Mouse (Mus musculus) testis, postnatal 10 days (tissue): ENCODE measurements around the gene Serp2.

Source experiments
- DNase-seq: peaks from one replicate; pipeline ENCODE4 v3.0.0; 2021; ENCODE audit warnings: low spot score

Gene Serp2

GRCm38 (mm10) chr14:76527030-76527719 is 29.5 kb downstream of the Serp2 start:
- no peak for DNase-seq

GRCm38 (mm10) chr14:76526467-76526866 is 30.2 kb downstream of the Serp2 start:
- no peak for DNase-seq

- no peak for DNase-seq
These were observed 33.3 kb downstream of the Serp2 start for GRCm38 (mm10) chr14:76523344-76523743.

GRCm38 (mm10) chr14:76521308-76521707 is 35.4 kb downstream of the Serp2 start:
- DNase-seq: no peak

- no peak for DNase-seq
These were observed 36.1 kb downstream of the Serp2 start for GRCm38 (mm10) chr14:76520606-76521005.

GRCm38 (mm10) chr14:76518217-76518616 is 38.5 kb downstream of the Serp2 start:
- no peak for DNase-seq

- DNase-seq: no peak
These were observed 41.1 kb downstream of the Serp2 start for GRCm38 (mm10) chr14:76515620-76516019.

- no peak for DNase-seq
These were observed 42.6 kb downstream of the Serp2 start for GRCm38 (mm10) chr14:76514050-76514585.

GRCm38 (mm10) chr14:76513395-76514049 is 43.2 kb downstream of the Serp2 start:
- DNase-seq: no peak

- no peak for DNase-seq
These were observed 44.7 kb downstream of the Serp2 start for GRCm38 (mm10) chr14:76511971-76512370.

GRCm38 (mm10) chr14:76508701-76509100 is 48.0 kb downstream of the Serp2 start:
- no peak for DNase-seq

- DNase-seq: no peak
These were observed 48.7 kb downstream of the Serp2 start for GRCm38 (mm10) chr14:76507804-76508500.

- DNase-seq: no peak
These were observed 49.3 kb downstream of the Serp2 start for GRCm38 (mm10) chr14:76507357-76507756.

- no peak for DNase-seq
These were observed 50.1 kb downstream of the Serp2 start for GRCm38 (mm10) chr14:76506425-76507205.

- peak; percentile 92 for DNase-seq
These were observed 51.1 kb downstream of the Serp2 start for GRCm38 (mm10) chr14:76505439-76506220.

- DNase-seq: no peak
These were observed 51.6 kb downstream of the Serp2 start for GRCm38 (mm10) chr14:76505101-76505438.

GRCm38 (mm10) chr14:76504121-76504737 is 52.5 kb downstream of the Serp2 start:
- peak; percentile 95 for DNase-seq

GRCm38 (mm10) chr14:76503231-76503851 is 53.3 kb downstream of the Serp2 start:
- DNase-seq: no peak

- DNase-seq: no peak
These were observed 56.7 kb downstream of the Serp2 start for GRCm38 (mm10) chr14:76500036-76500435.

GRCm38 (mm10) chr14:76499492-76499891 is 57.2 kb downstream of the Serp2 start:
- no peak for DNase-seq
